Mouse (Mus musculus) spleen, postnatal 36 days (tissue): ENCODE measurements around the gene Il13ra2.
"Not testable (repeated sequence)": the region's sequence is repeated elsewhere in the genome, so short reads cannot be mapped to it uniquely, and the experiment has no call there.

Experiments used
- DNase-seq, 2 experiments: peaks; one replicate each; pipeline ENCODE4 v3.0.0; 2022; ENCODE audit warnings: low spot score in 2 of 2, mixed read lengths in 1 of 2

The Il13ra2 gene

GRCm38 (mm10) chrX:147429129-147429528, at the start of gene Il13ra2:
TSS of gene Il13ra2 (minus strand) at chrX:147429192.
- no peak for DNase-seq

GRCm38 (mm10) chrX:147453610-147454009, 24.6 kb upstream of the Il13ra2 start, which contains the start of gene Vmn1r239-ps:
TSS of gene Vmn1r239-ps (minus strand) at chrX:147453710.
- DNase-seq = not testable (repeated sequence)

- no peak for DNase-seq
These were observed 14.4 kb upstream of the Il13ra2 start for GRCm38 (mm10) chrX:147443386-147443785.

DNA sequence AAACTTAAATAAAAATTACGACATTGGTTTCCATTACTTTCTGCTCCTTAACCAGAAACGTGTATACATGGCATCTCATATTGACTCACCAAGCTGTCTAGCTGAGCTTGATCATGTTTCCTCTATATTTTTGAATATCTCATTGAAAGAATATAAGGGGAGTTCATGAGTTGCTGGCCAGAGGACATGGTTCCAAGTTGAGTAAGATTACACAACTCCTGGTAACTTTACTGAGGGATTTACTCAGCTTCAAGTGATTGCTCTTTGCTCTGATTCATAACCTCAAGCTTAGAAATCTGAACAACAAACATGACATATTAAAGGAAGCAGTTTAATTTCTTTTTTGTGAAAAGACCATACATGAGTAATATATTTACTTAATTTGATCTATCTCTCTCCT, 6.4 kb upstream of the Il13ra2 start:
- DNase-seq = no peak

- DNase-seq = no peak
These were observed 761 bp upstream of the Il13ra2 start for GRCm38 (mm10) chrX:147429753-147430152.

GRCm38 (mm10) chrX:147393446-147393845, 35.5 kb downstream of the Il13ra2 start:
- no peak for DNase-seq

GRCm38 (mm10) chrX:147349167-147349566, 79.8 kb downstream of the Il13ra2 start:
- no peak for DNase-seq
